Mouse (Mus musculus): ENCODE data around the gene Pitpnm2. TPM values are rescaled to one million over a fixed set of nuclear protein-coding genes. Genes with fewer than 3 reads are reported as not detected.
A peak's percentile ranks its signal among the peaks of the same experiment; 100 is the strongest.

Pitpnm2 gene
- total and polyA plus RNA-seq, 3 experiments: 9.0 to 35.6 (median 24.1) TPM

DNA sequence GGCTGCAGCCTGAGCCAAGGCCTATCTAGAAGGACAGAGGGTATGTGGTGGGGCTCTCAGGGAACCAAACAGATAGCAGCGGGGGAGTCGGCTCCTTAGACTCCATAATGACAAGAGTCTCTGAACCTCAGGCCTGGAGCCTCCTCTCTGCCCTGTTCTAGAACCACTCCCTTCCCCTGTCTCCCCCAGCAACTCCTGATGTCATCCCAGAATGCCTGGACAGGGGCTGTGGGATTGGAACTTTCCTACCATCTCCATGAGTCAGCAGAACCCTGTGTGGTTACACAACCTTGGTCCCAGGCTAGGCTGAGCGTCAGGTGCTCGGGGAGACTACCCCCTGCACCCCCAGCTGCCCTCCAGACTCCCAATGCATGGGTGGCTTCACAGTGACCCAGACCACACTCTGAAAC is 60.0 kb downstream of the Pitpnm2 start:
- H3K4me3 ChIP-seq (ENCODE audit: low read depth, low read length): no peak overlapping the region
- peaks cover 73% of the 10 kb centered on the region for H3K36me3 ChIP-seq (replicated peaks)
- H3K27me3 ChIP-seq (ENCODE audit: insufficient read depth, low read length): no peaks in the 10 kb centered on the region; the same call in 1 of the 2 replicates
- no peaks in the 10 kb centered on the region for H3K9me3 ChIP-seq (replicated peaks)
- DNase-seq (ENCODE audit: low spot score) (no peak), ATAC-seq (ENCODE audit: extremely low read depth, insufficient number of reproducible peaks, low FRiP score, poor library complexity, severe bottlenecking) (peak; percentile 22; the same call in 1 of the 2 replicates)
- H3K4me1 ChIP-seq (ENCODE audit: insufficient read depth, low read depth, low read length): peaks cover 54% of the 10 kb centered on the region
- no peak for TF ChIP-seq GATA1 (IDR thresholded peaks at IDR 0.05; ENCODE audit: borderline replicate concordance, low read length)
- no peak for TF ChIP-seq GATA2 (IDR thresholded peaks at IDR 0.05; ENCODE audit: borderline replicate concordance, low read depth, low read length)
- no peak for TF ChIP-seq CTCF (IDR thresholded peaks at IDR 0.05; ENCODE audit: low read depth, low read length)
- no peak for TF ChIP-seq POLR2AphosphoS5 (IDR thresholded peaks at IDR 0.05; ENCODE audit: insufficient replicate concordance, low read depth, low read length)
- TF ChIP-seq TAL1 (conservative IDR thresholded peaks at IDR 0.05; ENCODE audit: low read depth, low read length): no peak

DNA sequence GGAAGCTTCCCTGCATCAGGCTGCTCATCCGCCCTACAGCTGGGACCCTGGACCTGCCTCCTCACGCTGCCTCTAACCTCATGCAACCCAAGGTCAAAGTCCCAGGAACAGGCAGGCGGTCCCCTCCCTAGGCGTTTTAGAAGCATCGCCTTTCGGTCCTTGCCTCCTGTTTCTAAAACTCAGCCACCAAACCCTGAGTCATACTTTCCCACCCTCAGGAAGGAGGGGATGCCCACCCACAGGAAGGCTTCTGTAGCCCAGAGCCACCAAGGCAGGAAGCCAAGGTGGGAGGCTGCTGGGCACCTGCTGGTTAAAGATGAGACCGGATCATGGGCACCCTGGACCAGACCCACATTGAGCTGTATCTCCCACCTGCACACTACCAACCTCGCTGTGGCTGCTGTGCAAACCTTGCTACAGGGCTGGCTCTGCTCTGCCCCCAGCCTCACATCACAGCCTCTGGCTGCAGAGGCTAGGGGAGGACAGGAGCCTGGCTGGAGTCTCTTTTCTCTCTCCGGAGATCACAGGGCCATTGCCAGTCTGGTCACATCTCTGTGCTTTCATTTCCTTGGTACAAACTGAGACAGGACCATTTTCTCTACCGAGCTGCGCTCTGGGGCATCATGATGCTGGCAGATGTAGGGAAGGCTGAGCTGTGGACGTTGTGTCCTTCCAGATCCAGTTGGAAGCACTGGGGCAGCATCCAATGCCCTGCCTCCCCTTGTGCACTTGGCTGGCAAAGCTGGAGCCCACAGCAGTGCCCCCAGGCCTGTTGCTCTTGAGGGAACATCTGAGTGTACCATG is 61.9 kb downstream of the Pitpnm2 start:
- Histone ChIP-seq H3K4me3 (ENCODE audit: low read depth, low read length) (no peak overlapping the region), H3K27me3 (ENCODE audit: insufficient read depth, low read length) (no peaks in the 10 kb centered on the region; the same call in 1 of the 2 replicates), H3K36me3 (replicated peaks) (peaks cover 72% of the 10 kb centered on the region), H3K4me1 (ENCODE audit: insufficient read depth, low read depth, low read length) (peaks cover 46% of the 10 kb centered on the region), H3K9me3 (replicated peaks) (no peaks in the 10 kb centered on the region)
- no peak for DNase-seq (ENCODE audit: low spot score)
- TF ChIP-seq GATA2 (IDR thresholded peaks at IDR 0.05; ENCODE audit: borderline replicate concordance, low read depth, low read length) (no peak), POLR2AphosphoS5 (IDR thresholded peaks at IDR 0.05; ENCODE audit: insufficient replicate concordance, low read depth, low read length) (no peak), CTCF (IDR thresholded peaks at IDR 0.05; ENCODE audit: low read depth, low read length) (no peak), TAL1 (conservative IDR thresholded peaks at IDR 0.05; ENCODE audit: low read depth, low read length) (no peak), GATA1 (IDR thresholded peaks at IDR 0.05; ENCODE audit: borderline replicate concordance, low read length) (no peak)
- ATAC-seq (ENCODE audit: extremely low read depth, insufficient number of reproducible peaks, low FRiP score, poor library complexity, severe bottlenecking): no peak

DNA sequence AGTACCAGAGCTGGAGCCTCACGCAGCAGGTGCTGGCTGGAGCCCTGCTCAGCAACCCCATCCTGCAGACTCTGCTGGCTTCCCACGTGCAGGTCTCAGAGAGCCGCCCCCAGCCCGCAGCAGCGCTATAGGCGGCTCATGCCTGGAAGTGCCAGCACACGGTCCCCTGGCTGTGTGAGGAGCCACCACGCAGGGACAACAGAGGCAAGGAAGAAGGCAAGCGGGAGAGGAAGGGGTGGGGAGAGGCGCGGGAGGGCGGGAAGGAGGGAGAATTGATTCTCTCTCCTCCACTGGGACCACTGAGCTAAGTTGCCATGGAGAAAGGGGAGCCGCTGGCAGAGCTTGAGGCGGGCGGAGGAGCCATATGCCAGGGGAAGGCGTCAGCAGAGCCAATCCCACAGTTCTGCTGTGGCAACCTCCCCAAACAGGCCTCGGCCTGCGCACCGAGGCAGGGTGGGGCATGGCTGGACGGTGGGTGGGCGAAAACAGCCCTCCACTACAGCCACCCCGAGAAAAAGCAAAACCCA is 62.5 kb downstream of the Pitpnm2 start:
- no peak for DNase-seq (ENCODE audit: low spot score)
- Histone ChIP-seq H3K4me3 (ENCODE audit: low read depth, low read length) (no peak overlapping the region), H3K36me3 (replicated peaks) (peaks cover 68% of the 10 kb centered on the region), H3K9me3 (replicated peaks) (no peaks in the 10 kb centered on the region), H3K4me1 (ENCODE audit: insufficient read depth, low read depth, low read length) (peaks cover 48% of the 10 kb centered on the region), H3K27me3 (ENCODE audit: insufficient read depth, low read length) (no peaks in the 10 kb centered on the region; the same call in 1 of the 2 replicates)
- ATAC-seq (ENCODE audit: extremely low read depth, insufficient number of reproducible peaks, low FRiP score, poor library complexity, severe bottlenecking): no peak
- TF ChIP-seq CTCF (IDR thresholded peaks at IDR 0.05; ENCODE audit: low read depth, low read length): no peak
- TF ChIP-seq POLR2AphosphoS5 (IDR thresholded peaks at IDR 0.05; ENCODE audit: insufficient replicate concordance, low read depth, low read length): no peak
- TF ChIP-seq TAL1 (conservative IDR thresholded peaks at IDR 0.05; ENCODE audit: low read depth, low read length): no peak
- no peak for TF ChIP-seq GATA2 (IDR thresholded peaks at IDR 0.05; ENCODE audit: borderline replicate concordance, low read depth, low read length)
- no peak for TF ChIP-seq GATA1 (IDR thresholded peaks at IDR 0.05; ENCODE audit: borderline replicate concordance, low read length)

DNA sequence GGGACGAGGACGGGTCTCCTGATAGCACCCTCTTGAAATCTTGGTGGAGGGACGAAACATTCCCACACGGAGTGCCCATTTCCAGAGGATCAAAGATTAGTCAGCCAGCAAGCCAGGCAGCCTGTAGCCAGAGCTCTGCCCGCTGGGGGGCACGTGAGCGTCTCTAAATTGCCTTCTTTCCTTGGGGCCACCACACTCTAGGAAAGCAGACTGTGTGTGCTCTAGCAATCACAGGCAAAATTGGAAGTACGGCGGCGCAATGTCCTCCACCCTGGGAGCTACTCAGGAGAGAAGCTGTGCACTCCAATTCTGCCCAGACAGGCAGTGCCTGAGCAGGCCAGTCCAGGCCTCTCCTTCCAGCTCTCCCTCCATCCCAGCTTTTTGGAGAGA is 63.1 kb downstream of the Pitpnm2 start:
- H3K4me3 ChIP-seq (ENCODE audit: low read depth, low read length): no peak overlapping the region
- peaks cover 64% of the 10 kb centered on the region for H3K36me3 ChIP-seq (replicated peaks)
- H3K9me3 ChIP-seq (replicated peaks): no peaks in the 10 kb centered on the region
- ATAC-seq (ENCODE audit: extremely low read depth, insufficient number of reproducible peaks, low FRiP score, poor library complexity, severe bottlenecking): no peak
- TF ChIP-seq GATA1 (IDR thresholded peaks at IDR 0.05; ENCODE audit: borderline replicate concordance, low read length): no peak
- TF ChIP-seq GATA2 (IDR thresholded peaks at IDR 0.05; ENCODE audit: borderline replicate concordance, low read depth, low read length): no peak
- TF ChIP-seq TAL1 (conservative IDR thresholded peaks at IDR 0.05; ENCODE audit: low read depth, low read length): no peak
- no peak for TF ChIP-seq CTCF (IDR thresholded peaks at IDR 0.05; ENCODE audit: low read depth, low read length)
- TF ChIP-seq POLR2AphosphoS5 (IDR thresholded peaks at IDR 0.05; ENCODE audit: insufficient replicate concordance, low read depth, low read length): no peak
- H3K27me3 ChIP-seq (ENCODE audit: insufficient read depth, low read length): no peaks in the 10 kb centered on the region; the same call in 1 of the 2 replicates
- H3K4me1 ChIP-seq (ENCODE audit: insufficient read depth, low read depth, low read length): peaks cover 53% of the 10 kb centered on the region
- no peak for DNase-seq (ENCODE audit: low spot score)

DNA sequence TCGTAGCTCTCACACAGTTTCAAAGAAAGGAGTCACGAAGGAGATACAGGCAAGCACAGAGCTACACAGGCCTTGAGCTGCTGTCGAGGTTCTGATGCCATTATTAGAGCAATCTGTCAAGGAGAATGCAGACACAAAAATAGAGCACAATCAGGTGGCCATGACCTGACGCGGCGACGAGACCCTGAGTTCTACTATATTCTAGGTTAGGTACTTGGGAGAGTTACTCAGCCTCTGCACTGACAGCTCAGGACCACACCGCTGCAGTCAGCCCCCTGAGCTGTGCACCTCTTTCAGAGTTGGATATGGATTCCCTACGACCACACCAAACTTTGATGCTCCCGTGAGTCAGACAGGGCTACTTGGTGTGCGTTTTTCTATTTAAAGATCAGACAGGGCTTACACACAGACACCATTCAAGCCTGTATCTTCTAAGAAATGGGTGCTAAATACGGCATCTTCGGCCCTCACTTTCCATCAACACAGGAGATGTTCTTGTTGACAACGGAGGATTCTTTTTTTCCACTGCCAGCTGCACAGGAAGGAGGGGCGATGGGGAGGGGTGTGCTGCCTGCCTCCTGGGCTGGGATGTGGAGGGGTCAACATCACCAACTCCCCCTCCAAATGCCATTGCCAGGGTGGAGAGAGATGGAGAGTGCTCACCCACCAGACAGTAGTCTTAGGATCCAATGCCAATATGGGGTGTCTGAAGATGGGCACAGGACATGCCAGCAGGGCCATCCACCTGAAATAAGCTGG is 63.7 kb downstream of the Pitpnm2 start:
- peaks cover 55% of the 10 kb centered on the region for H3K4me1 ChIP-seq (ENCODE audit: insufficient read depth, low read depth, low read length)

More for the DNA sequence above, 63.7 kb downstream of the Pitpnm2 start:
- Histone ChIP-seq H3K9me3 (replicated peaks) (no peaks in the 10 kb centered on the region), H3K4me3 (ENCODE audit: low read depth, low read length) (no peak overlapping the region), H3K27me3 (ENCODE audit: insufficient read depth, low read length) (no peaks in the 10 kb centered on the region; the same call in 1 of the 2 replicates), H3K36me3 (replicated peaks) (peaks cover 61% of the 10 kb centered on the region)
- TF ChIP-seq CTCF (IDR thresholded peaks at IDR 0.05; ENCODE audit: low read depth, low read length) (no peak), POLR2AphosphoS5 (IDR thresholded peaks at IDR 0.05; ENCODE audit: insufficient replicate concordance, low read depth, low read length) (no peak), TAL1 (conservative IDR thresholded peaks at IDR 0.05; ENCODE audit: low read depth, low read length) (no peak), GATA2 (IDR thresholded peaks at IDR 0.05; ENCODE audit: borderline replicate concordance, low read depth, low read length) (no peak), GATA1 (IDR thresholded peaks at IDR 0.05; ENCODE audit: borderline replicate concordance, low read length) (no peak)
- ATAC-seq (ENCODE audit: extremely low read depth, insufficient number of reproducible peaks, low FRiP score, poor library complexity, severe bottlenecking) (no peak), DNase-seq (ENCODE audit: low spot score) (no peak)

Data from G1E (cell line).